Mouse (Mus musculus): ENCODE measurements around the gene Sgip1. TPM values are rescaled to one million over a fixed set of nuclear protein-coding genes. Genes with fewer than 3 reads are reported as not detected.

Sgip1 gene
- total RNA-seq, 2 experiments from 2014 or later, result 9.2 to 14.2 TPM

DNA sequence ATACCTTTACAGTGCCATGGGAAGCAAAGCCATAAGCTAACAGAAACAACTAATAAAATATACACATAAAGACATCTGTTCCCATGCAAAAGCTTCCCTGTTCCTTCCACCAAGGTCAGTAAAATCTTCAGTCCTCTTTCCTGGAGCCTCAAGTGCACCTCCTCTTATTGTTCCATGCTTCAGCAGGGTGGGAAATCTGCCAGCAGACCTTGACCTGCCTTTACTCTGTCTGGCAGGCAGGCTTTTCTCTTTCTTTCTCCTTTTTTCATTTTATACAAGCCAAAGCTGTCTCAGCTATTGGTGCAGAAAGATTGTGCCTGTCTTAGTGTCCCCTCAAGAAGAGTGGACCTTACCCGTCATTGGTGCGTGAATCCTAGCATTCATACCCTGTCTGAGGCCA is 154.8 kb downstream of the Sgip1 start:
- no peak for DNase-seq

DNA sequence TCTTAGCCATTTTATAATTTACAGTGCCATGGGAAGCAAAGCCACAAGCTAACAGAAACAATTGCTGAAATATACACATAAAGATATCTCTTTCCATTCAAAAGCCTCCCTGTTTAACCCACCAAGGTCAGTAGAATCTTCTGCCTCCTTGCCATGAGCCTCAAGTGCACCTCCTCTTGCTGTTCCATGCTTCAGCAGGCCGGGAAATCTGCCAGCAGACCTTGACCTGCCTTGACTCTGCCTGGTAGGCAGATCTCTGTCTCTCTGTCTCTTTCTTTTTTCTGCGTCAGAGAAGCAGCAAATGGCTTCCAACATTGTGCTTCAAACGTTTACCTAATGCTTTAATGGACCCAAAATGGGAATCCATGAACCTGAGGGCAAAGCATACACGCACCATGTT is 157.9 kb downstream of the Sgip1 start:
- DNase-seq, result peak; percentile 49

DNA sequence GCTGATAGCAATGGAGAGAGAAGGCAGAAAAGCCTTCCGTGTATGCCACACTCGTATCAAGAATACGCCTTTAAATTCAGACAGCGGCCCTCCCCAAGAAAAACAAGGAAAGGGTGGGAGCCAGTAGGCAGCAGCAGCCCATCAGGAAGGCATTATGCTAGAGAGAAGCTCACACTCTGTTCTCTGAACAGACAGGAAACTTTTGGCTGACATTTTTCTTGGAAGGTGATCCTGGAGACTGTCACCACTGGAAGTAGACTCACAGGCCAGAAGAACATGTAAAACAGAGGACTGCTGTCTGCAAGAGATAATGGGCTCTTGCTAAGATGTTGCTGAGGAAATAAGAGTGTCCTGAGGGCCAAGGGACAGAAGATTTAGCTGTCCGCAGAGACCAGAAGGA is 158.6 kb downstream of the Sgip1 start:
- no peak for DNase-seq

DNA sequence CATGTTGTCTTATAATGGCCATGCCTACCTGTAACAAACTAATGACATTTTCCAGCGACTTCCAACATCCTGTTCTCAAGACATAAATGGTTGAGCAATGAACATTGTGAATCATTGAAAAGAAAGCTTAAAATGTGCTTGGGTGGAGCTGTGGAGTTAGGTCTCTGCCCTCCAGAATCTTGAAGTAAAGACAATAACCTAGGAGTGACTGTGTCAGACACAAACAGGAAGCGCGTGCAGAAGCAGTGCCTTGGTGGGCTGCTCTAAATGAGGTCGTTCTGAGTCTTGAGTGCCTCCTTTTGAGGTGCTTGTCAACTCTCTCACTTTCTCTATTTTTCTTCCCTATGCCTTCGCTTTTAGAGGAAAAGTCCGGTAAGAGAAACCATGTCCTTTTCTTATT is 159.1 kb downstream of the Sgip1 start:
- DNase-seq, result no peak

DNA sequence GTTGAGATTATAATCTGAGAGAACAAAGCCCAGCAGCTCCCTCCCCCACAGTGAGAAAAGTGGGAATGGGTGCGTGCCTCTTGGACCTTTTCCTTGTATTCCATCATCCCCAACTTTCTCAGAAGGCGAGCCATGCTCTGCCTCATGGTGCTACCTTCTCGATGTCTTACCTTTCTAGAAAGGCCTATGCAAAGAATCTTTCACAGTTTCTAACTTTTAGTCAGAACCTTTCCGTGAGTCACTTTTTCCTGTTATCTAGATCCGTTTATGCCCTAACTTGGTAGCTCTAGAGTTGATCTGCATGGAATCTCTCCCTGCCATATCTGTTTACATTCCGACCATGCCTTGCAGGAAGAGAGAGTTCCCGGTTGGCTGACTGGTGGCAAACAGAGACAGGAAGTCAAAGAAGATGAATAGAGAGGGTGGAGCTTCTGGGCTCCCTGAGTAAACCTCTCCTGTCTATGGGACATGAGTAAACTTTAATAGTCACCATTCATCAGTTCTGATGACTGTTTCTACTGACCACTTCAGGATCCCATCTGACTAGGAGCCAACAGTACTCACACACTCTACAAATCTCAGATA is 166.8 kb downstream of the Sgip1 start:
- no peak for DNase-seq

DNA sequence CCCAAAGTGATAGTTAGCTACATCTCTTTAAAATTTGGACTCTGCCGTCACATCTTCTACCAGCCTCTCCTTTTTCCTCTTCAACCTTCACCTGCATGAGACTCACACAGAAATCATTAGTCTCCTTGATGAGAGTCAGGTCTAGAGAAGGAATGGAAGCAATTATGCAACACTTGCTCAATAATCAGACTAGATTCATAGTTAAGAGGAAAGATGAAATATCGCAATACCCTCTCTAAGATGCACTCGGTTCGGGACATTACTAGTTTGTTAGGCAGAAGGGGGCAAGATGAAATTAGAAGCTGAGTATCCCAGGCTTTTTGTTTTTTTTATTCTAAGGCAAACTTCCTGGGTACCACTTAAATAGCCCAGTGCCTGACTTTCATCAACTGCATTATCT is 169.1 kb downstream of the Sgip1 start:
- DNase-seq, result no peak

DNA sequence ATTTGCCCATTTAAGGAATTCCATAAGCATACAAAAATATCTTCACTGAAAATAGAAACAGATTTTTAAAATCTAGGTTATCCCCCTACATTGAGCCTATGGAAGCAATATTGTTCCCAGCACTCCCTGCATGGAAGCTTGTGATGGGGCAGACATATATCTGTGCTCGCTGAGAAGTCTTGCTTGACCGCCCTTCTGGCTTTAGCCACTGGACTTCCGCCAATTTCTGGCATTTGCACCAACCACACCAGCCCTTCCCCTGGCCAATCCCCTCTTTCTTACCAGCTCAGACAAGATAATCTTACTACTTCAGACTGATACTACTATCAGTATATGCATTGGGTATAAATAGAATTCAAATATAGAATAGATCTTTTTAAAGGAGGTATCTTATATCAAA is 172.1 kb downstream of the Sgip1 start:
- no peak for DNase-seq

DNA sequence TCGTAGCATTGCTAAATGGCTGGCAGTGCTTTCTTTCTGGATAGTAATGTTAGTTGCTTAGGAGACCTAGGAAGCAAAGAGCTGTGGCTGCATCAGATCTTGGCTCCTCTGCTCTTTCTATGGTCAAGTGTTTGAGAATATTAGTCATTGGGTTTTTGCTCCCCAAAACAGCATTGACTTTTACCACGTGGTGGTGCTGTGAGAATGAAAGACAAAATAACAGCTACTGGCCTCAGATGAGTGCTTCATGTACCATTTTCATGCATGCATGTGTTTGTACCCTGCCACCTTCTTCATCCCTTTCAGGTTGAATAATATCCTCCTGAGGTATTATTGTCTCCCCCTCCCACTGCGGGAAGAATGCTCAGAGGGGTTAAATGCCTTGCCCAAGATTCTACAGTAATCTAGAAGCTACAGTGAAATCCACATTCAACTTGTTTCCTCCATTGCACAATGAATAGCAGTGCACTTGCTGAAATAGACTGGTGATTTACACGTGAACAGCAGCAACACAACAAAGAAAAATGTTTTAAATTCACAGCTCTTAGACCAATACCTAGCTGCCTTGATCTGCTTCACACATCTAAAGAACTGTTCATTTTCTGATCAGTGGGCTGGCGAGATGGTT is 172.7 kb downstream of the Sgip1 start:
- no peak for DNase-seq

DNA sequence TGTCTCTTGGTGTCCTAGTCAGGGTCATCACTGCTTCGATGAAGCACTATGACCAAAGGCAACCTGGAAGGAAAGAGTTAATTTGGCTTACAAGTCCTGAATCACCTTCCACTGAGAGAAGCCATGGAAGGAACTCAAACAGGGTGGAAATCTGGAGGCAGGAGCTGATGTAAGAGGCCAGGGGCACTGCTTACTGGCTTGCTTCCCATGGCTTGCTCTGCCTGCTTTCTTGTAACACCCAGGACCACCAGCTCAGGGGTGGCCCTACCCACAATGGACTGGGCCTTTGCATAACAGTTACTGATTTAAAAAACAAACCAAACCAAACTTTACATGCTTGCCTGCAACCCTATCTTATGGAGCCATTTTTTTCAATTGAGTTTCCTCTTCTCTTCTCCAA is 177.1 kb downstream of the Sgip1 start:
- no peak for DNase-seq

DNA sequence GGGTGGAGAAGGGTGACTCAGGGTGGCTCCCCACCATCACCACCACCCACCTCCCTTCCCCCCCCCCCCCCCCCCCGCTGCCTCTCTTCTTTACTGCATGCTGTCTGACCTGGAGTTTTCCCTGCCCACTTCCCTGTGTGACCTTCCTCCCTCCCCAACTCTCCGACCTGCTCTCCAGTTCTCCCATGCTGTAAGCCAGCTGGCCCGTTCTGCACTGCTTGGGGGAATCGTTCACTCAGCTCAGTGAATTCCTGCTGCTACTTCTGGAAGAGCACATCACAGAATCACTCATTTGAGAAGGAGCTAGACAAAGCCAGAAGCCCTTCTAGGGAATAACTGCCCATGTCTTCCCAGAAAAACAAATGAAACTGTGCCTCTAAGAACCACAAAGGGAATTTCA is 188.4 kb downstream of the Sgip1 start:
- no peak for DNase-seq

DNA sequence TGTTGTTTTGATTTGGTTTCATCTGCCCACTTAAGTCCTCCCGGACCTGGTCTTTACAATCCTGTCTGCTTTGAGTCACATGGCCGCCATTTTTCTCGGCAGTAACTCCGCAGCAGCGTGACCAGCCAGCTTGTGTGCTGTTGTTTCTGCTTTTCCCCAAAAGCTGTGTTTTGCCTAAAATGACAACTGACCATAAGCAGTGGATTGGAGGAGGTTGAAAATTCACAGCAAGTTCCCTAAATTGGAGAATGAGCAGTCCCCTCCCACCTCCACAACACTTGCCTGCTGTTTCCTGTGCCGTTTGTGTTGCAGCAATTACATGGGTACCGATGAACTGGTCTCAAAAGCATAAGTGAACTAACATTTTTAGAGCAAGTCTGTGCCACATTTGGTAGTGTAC is 189.6 kb downstream of the Sgip1 start:
- no peak for DNase-seq

DNA sequence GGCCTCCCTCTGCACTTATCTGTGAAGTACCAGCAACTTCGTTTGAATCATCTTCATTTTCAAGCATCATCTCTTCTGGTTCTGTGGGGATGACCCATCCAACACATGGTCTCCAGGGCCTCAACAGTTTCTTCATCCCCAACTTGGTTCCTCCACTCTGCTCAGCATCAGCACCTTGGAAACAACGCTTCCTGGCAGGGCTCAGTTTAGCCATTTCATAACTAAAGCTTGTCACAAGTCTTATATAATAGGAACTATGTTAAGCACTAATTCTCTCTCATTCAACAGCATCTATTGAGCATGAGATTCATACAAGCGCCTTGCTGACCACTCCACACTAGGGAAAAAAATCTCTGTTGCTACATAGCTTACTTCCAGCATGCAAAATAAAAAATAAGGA is 199.2 kb downstream of the Sgip1 start:
- DNase-seq, result no peak

DNA sequence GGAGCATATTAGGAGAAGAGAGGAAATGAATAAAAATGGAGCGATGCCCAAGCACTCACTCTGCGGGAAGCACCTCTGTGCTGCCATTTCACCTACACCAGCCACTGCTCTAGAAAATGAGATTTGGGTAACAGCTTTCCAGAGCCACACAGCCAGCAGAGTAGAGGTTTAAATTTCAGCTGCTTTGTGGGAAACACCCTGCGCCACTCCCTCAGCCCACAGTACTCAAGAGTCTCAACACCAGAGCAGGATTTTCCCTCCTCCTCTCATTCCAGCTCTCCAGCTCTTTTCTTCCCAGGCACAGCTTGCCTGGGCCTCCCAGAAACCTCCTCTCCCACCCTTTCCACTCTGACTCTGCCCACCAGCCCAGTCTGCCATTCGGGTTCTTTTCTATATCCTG is 199.6 kb downstream of the Sgip1 start:
- no peak for DNase-seq

DNA sequence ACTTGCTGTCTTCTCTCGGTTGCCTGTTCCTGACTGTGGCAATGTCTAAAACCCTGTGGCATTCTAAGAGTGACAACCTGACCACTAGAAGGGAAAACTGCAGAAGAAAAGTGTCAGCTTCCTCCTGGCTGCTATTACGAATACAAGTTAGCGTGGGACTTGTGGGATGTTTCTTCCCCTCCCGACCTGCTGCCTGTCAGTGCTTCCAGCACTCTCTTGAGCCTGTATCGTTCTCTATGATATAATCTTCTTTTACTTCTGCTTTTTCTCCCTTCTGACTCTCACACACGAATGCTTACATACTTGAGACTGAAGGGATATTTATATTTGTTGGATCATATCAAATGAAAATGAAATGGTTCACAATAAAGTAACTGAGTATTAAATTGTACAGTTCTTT is 203.2 kb downstream of the Sgip1 start:
- DNase-seq, result no peak

DNA sequence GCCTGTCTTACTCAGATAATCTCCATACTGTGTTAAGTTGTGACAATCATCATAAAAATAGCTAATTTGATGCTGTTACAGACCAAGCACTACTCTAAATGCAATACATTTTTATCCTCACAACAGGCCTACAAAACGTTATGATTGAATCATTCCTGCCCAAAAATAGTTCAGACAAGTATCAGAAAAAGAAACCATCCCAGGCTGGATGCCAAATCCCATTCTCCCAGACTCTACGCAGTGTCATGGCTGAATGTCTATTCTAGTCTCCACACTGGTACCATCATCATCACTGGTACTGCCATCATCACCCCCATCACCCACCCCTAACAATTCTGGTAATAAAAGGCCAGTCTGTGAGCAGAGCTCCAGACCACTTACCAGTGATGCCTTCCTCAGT is 211.4 kb downstream of the Sgip1 start:
- no peak for DNase-seq

DNA sequence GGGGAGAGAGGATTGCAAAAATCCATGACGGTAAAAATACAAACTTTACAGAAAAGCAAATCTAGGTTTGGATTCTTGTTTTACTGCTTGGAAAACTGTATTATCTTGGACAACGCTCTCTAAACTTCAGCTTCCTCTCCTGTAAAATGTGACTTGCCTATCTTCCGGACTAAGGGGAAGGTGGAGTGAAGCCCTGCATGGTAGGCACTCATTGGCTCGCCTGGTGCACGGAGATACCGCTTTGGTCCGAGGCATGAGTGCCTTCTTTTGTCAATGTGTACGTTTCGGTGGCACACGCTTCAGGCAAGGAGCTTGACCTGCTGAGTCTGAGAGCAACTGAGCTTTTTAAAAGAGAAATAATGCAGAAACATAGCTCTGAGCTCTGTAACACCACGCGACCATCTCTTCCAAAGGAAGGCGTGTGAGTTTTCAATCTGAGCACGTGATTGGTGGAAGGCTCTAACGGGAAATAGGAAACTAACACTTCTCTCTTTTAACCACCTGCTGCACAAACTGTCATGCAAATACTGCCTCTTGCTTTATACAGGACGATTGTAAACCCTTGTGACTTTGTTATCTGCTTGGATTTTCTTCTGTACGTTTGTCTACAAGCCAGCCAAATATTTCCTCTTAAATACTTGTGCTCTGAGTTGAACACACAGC is 214.3 kb downstream of the Sgip1 start:
- no peak for DNase-seq

DNA sequence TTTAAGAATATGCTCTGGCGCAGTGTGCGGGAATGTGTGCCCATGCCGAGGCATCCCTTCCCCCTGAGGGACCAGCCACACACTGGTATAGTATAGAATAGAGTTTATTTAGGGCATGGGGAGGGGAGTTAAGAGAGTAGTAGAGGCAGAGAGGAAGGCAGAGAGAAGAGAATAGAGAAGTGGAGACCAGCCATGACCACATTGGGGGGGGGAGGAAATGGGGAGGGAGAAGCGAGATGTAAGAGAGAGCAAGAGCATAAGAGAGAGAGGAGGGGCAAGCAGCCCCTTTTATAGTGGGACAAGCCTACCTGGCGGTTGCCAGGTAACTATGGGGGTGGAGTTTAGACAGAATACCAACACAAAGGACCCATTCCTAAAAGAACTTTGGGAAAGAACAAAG is 218.3 kb downstream of the Sgip1 start:
- DNase-seq, result no peak

DNA sequence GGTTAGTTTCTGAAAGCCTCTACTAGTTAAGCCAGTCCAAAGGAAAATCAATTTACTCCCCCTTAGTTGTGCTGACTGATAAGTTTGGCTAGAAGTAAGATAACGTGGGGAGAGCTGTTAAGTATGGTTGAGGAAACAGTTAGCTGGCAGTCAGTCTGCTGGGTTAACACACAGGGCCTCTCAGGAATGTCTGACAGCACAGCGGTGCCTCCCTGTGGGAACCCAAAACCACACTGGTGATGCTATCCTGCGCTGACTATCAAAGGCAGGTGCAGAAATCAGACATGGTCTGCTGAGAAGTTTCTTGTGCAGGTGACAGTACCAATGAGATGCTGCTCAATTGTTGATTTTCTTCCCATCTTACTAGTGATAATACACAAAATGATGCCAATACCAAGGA is 223.1 kb downstream of the Sgip1 start:
- no peak for DNase-seq

DNA sequence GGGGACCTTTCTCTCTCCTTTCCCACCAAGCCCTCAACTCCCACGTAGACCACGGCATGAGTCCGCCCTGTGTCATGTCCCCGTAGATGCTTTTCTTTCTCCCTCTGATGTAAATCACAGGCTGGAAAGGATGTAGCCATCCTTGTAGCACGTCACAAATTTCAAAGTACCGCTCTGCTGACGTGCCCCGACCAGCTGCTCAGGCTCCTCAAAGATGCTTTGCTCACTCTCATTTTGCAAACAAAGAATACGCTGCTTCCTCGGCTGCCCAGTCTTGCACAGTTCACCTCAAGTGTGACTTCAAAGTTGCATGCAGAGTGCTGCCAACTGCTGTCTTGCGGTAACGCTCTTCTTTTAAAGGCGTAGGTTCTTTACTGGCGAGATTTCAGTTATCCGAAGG is 226.7 kb downstream of the Sgip1 start:
- no peak for DNase-seq

DNA sequence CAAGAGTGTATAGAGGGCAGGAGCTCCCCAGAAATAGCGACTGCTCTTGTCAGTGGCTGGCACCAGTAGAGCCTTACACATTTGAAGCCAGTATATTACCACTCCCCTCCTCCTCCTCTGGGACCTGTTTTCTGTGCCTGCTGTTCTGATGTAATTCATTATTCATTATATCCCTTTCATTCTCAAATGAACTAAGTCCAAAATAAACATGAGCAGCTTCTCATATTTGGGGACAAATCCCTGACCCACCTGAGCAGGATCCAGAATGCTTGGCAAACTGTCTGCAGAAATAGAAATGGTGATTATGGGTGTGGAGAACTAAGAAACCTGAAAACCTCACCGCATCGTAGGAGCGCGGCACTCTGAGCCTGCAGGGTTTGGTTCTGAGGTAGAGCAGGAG is 228.5 kb downstream of the Sgip1 start:
- no peak for DNase-seq

DNA sequence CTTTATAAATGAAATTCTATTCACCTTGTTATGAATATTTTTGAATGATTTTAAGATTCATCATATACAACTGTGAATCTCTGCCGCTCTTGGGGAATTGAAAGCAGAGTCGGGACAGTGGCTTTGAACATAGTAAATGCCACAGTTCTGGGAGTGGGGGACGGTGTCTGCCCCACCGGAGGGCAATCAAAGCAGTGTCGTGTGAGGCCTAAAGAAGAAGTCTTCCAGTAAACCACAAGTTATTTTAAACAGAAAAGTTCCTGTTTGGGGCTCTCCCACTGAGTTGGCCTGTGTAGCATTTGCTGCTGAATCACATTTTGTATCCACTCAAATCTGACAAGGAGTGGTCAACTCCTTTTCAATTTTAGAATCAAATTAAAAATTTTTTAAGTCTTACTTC is 230.1 kb downstream of the Sgip1 start:
- DNase-seq, result no peak

DNA sequence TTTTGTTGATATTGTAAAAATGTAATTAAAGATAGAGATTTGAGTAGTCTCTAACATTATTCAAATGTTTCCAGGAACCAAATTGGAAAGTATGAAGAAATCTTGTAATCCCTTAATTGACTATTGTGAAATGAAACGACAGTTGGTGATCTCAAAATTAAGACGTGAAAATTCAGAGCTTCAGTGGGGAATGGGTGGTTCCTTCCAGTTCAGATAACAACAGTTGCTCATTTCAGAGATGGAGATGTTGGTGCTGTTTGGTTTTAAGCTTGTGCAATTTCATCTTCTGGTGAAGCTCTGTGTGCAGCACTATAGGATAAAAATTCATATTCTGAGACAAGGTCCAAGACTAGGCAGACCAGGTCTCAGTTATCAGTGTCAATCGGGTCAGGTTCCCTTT is 231.0 kb downstream of the Sgip1 start:
- DNase-seq, result no peak

DNA sequence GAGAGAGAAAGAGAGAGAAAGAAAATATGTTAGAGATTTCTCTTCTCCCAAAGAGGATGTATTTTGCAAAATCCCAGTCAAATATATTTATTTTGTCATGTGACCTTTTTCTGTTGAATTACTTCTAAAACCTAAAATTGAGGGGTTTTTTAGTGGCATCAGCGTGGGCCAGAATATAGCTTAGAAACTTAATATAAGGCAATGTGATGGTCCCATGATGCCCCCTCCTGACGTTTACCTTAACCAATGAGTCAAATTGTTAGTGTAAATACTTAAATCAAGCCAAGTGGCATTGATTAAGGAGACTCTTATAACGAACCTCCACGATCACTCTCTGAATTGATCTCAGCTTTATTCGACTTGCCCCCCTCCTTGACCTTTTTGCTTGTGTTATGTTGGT is 233.1 kb downstream of the Sgip1 start:
- DNase-seq, result no peak
